Mouse (Mus musculus): ENCODE measurements around the gene Setd6. TPM values are rescaled to one million over a fixed set of nuclear protein-coding genes. Genes with fewer than 3 reads are reported as not detected.

Setd6 gene
- 9.0 TPM for polyA plus RNA-seq (2014; fragmentation: Illumina TruSeq; extraction: RNeasy Lipid Tissue Mini Kit (QIAGEN cat#74804); ENCODE audit: low replicate concordance)

DNA sequence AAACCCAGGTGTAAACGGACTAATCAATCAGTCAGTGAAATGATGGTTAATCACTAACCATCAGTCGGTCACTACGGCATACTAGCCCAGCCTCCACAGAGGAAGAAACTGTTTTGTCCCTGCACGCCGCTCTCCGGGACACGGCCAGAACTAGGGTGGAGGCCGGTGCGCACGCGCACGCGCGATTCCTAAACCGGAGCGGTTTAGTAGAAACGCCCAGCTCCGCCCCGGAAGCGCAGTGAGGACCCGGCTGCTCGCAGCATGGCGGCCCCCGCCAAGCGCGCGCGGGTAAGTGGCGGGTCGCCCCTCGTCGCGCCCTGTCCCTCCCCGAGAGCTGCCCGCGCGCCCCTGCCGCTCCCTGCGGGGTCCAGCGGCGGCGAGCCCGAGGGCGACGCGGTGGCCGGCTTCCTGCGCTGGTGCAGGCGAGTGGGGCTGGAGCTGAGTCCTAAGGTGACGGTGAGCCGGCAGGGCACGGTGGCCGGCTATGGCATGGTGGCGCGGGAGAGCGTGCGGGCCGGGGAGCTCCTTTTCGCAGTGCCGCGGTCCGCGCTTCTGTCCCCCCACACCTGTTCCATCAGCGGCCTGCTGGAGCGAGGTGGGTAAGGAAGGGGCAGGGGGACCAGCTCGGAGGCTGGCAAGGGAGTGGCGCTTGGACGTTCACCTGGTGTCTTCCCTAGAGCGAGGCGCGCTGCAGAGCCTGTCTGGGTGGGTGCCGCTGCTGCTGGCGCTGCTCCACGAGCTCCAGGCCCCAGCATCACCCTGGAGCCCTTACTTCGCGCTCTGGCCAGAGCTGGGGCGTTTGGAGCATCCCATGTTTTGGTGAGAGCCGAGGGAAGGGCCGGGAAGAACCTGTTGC, at the start of gene Setd6:
Gene Setd6 (plus strand): TSS at position 206 of the 856 bp plus-strand sequence.

DNA sequence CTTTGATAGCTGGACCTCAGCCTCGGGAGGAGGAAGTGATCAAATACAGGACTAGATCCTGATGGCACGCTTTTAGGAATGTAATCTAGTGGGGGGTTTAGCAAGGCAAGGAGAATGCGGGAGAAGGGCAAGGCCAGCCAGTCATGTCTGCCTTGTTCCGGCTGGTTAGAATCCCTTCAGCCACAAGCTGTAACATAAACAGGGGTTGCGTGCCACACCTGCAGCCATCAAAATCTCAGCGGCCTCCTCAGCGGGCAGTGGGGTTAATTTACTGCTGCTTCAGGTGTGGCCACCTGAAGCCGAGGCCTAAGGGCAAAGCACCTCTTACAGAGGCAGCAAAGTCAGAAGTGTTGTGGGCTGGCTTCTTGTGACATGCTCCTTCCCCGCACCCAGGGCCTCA, 39.0 kb upstream of the Setd6 start, which contains the start of gene Ndrg4:
Gene Ndrg4 (plus strand): TSS at position 350 of the 400 bp plus-strand sequence.

Other genes with a start within 250 kb of the Setd6 start
- gene Csnk2a2, start 225.8 kb upstream of the Setd6 start, polyA plus RNA-seq (2014; fragmentation: Illumina TruSeq; extraction: RNeasy Lipid Tissue Mini Kit (QIAGEN cat#74804); ENCODE audit: low replicate concordance): 112 TPM
- gene Ccdc113, start 181.8 kb upstream of the Setd6 start, polyA plus RNA-seq (2014; fragmentation: Illumina TruSeq; extraction: RNeasy Lipid Tissue Mini Kit (QIAGEN cat#74804); ENCODE audit: low replicate concordance): not detected
- not detected for gene Prss54, start 139.5 kb upstream of the Setd6 start, polyA plus RNA-seq (2014; fragmentation: Illumina TruSeq; extraction: RNeasy Lipid Tissue Mini Kit (QIAGEN cat#74804); ENCODE audit: low replicate concordance)
- 4.5 TPM for gene Gins3, start 82.4 kb upstream of the Setd6 start, polyA plus RNA-seq (2014; fragmentation: Illumina TruSeq; extraction: RNeasy Lipid Tissue Mini Kit (QIAGEN cat#74804); ENCODE audit: low replicate concordance)
- 1.3 TPM for gene Ndrg4, start 38.9 kb upstream of the Setd6 start, polyA plus RNA-seq (2014; fragmentation: Illumina TruSeq; extraction: RNeasy Lipid Tissue Mini Kit (QIAGEN cat#74804); ENCODE audit: low replicate concordance)
- 221 TPM for gene Cnot1, start 91.6 kb downstream of the Setd6 start, polyA plus RNA-seq (2014; fragmentation: Illumina TruSeq; extraction: RNeasy Lipid Tissue Mini Kit (QIAGEN cat#74804); ENCODE audit: low replicate concordance)
- gene Sap18b, start 109.5 kb downstream of the Setd6 start, polyA plus RNA-seq (2014; fragmentation: Illumina TruSeq; extraction: RNeasy Lipid Tissue Mini Kit (QIAGEN cat#74804); ENCODE audit: low replicate concordance): 2.4 TPM
- 1.4 TPM for gene Slc38a7, start 137.7 kb downstream of the Setd6 start, polyA plus RNA-seq (2014; fragmentation: Illumina TruSeq; extraction: RNeasy Lipid Tissue Mini Kit (QIAGEN cat#74804); ENCODE audit: low replicate concordance)
- 12.2 TPM for gene Got2, start 172.7 kb downstream of the Setd6 start, polyA plus RNA-seq (2014; fragmentation: Illumina TruSeq; extraction: RNeasy Lipid Tissue Mini Kit (QIAGEN cat#74804); ENCODE audit: low replicate concordance)

Data from small intestine, adult 10 weeks (tissue).